Mouse (Mus musculus) thymus, postnatal 4 days (tissue): ENCODE measurements around the gene Cux1.
"Not testable (repeated sequence)": the region's sequence is repeated elsewhere in the genome, so short reads cannot be mapped to it uniquely, and the experiment has no call there.

Source experiments
- DNase-seq: peaks from one replicate; pipeline ENCODE4 v3.0.0; 2021

The Cux1 gene

GRCm38 (mm10) chr5:136237607-136238006 is 329.7 kb downstream of the Cux1 start:
- no peak for DNase-seq

GRCm38 (mm10) chr5:136236611-136237010 is 330.7 kb downstream of the Cux1 start:
- no peak for DNase-seq

- no peak for DNase-seq
These were observed 336.8 kb downstream of the Cux1 start for GRCm38 (mm10) chr5:136230348-136231035.

- DNase-seq, result no peak
These were observed 340.9 kb downstream of the Cux1 start for GRCm38 (mm10) chr5:136226246-136226876.

- DNase-seq, result no peak
These were observed 348.7 kb downstream of the Cux1 start for GRCm38 (mm10) chr5:136218585-136218984.

GRCm38 (mm10) chr5:136217932-136218381 is 349.3 kb downstream of the Cux1 start:
- no peak for DNase-seq

DNA sequence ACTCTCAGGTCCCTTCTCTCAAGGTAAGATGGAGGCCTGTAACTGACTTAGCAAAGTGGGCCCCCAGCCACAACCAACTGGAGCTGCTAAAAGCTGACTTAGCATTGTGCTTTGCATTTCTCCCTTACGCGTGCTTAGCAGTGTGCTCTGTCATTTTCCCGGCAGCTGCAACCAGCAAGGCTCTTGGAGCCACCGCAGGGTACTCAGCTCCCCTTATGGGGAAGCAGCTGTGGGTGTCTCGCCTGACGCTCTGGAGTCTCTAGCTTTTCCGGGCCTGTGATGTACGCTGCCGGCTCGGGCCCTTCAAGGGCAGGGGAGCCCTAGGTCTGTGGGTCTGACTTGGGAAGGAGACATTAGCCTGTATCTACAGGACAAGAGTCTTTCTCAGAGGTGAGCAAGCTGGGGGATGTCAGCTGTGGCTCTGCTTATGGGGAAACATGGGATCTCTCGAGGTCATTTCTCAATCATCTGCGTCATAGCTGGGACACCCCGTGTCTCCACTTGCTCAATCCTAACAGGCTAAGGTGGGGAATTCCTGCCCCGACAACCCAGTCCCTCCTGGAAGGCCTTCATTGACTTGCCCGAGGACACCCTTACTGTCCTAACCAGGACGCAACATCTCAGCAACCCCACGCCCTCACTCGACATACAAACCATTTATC is 350.2 kb downstream of the Cux1 start:
- peak; percentile 34 for DNase-seq

DNA sequence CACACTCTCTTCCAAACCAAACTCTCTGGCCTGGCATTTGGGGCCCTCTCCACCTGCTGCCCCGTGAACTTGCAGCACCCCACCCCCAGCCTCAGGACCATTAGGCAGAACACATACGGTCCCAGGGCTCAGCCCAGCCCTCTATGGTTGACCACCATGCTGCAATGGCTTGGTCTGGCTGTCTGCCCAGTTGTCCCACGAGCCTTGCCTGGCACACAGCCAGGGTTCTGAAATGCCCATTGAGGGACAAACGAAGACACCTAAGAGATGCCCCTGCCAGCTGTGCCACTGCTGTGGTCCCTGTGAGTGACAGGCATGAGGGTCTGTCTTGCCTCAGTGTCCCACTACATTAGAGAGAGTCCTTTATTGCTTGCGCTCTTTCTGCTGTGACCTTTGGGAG is 351.3 kb downstream of the Cux1 start:
- no peak for DNase-seq

DNA sequence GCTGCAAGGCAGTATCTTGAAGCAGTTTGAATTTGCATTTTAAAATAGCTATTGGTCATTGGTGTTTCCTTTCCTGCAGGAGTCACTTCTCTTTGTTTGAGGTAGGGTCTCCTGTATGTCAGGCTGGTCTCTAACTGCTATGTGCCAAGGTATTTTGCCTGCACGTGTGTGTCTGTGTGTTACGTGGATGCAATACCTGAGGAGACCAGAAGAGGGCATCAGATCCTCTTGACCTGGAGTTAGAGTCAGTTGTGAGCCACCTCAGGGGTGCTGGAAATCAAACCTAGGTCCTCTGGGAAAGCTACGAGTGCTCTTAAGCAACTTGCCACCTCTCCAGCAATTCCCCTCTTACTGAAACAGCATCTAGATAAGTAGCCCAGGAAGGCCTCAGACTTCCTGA is 352.1 kb downstream of the Cux1 start:
- no peak for DNase-seq

GRCm38 (mm10) chr5:136213716-136214115 is 353.6 kb downstream of the Cux1 start:
- DNase-seq, result no peak

DNA sequence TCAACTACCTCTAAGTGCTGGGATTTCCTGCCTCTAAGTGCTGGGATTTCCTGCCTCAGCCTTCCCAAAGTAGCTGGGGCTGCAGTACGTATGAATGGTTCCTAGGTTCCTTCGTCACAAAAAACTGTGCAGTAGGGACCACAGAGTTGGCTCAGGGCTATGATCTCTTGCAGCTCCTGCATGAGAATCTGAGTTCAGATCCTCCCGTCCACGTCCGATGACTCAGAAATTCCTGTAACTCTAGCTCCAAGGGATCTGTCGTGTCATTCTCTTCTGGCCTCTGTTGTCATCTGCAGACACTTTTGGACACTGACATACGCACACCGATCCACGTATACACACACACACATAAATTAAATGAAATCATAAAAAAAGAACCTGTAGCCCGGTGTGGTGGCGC is 354.6 kb downstream of the Cux1 start:
- DNase-seq, result no peak

- not testable (repeated sequence) for DNase-seq
These were observed 355.8 kb downstream of the Cux1 start for GRCm38 (mm10) chr5:136211341-136212102.

DNA sequence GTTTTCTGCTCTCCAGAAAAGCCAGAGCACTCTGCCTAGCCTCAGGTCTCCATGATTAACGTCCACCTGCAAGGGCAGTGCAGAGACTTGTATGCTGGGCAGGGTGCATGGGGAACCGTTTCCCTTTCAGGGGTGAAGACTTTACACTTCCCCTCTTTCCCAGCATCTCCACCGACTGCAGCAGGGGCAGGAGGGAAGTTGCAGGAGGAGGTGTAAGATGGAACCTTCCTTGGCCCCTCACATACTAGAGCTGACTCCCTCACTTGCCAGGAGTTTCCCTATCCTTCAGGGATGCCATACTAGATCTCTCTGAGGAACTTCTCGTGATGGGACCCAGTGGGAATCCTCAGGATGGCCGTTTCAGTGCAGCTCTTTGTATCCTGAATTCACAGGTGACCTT is 356.7 kb downstream of the Cux1 start:
- DNase-seq, result no peak

- peak; percentile 53 for DNase-seq
These were observed 365.5 kb downstream of the Cux1 start for GRCm38 (mm10) chr5:136201832-136202231.

GRCm38 (mm10) chr5:136199526-136199925 is 367.8 kb downstream of the Cux1 start:
- DNase-seq, result no peak

GRCm38 (mm10) chr5:136198474-136199391 is 368.6 kb downstream of the Cux1 start, which contains the start of gene Prkrip1:
Prkrip1 (minus strand) TSS chr5:136198963.
- peak; percentile 96 for DNase-seq
